Mouse (Mus musculus): ENCODE data around the gene Btbd16. TPM values are rescaled to one million over a fixed set of nuclear protein-coding genes. Genes with fewer than 3 reads are reported as not detected.
A peak's percentile ranks its signal among the peaks of the same experiment; 100 is the strongest.

The Btbd16 gene
- total RNA-seq, 2 experiments from 2014 or later, result 0.49 to 0.96 TPM

DNA sequence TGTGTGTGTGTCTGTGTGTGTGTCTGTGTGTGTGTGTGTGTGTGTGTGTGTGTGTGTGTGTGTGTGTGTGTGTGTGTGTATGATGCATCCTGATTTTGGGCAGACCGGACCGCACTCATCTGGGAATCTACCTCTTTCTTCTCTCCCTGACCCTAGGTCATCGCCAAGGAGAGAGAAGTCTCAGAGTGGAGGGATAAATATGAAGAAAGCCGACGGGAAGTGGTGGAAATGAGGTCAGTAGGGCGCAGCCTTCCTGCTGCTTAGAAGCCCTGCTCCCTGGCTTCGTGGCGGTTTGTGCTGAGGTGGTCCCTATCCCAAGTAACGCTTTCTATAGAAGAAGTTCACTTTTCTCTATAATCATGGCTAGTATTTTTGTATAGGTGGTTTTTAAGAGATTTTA, 22.2 kb upstream of the Btbd16 start:
- Histone ChIP-seq H3K27ac (no peak overlapping the region), H3K4me3 (no peak overlapping the region)
- TF ChIP-seq CTCF (conservative IDR thresholded peaks at IDR 0.05), result no peak
- no peak for DNase-seq (ENCODE audit: low spot score in 2 of 2)

DNA sequence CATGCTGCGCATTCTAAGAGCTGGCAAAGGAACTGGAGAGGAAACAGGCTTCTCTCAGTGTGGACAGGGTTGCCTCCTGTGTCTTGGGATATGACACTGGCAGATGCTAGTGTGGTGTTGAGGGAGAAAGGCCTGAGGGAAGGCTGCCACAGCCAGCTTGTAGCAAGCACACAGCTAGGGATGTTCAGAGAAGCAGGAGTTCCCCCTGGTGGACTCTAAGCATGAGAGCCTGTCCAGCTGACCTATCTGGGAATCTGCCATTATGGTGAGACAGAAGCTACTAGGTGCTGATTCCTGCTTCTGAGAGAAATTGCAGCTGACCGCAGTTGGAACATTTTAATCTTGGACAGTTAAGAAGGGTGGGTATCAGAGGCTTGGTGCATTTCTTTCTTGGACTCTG, 19.1 kb upstream of the Btbd16 start:
- TF ChIP-seq CTCF (conservative IDR thresholded peaks at IDR 0.05), result peak; percentile 71
- Histone ChIP-seq H3K27ac (no peak overlapping the region), H3K4me3 (no peak overlapping the region)
- DNase-seq (ENCODE audit: low spot score in 2 of 2), result no peak

DNA sequence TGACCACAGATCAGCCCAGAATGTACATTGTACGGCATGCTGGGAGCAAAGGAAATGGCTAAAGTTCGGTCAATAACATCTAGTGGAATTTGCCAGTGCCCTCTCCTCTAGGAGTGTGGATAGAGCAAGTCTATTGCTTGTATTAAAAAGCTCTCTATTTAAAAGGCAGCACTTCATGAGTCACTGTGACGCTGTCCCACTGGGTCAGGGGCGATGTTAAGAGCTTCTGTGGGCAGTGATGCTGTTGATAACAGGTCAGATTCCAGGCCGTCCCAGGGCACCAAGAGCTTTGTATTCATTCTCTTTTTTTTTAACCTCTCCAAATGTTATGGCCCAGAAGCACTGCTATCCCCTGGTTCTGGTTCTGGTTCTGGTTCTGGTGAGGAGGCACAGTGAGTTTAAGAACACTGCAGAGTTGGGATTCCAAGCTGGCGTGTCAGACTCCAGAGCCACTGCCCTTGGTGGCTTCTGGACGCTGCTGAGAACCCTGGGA, 17.5 kb upstream of the Btbd16 start:
- TF ChIP-seq CTCF (conservative IDR thresholded peaks at IDR 0.05), result no peak
- Histone ChIP-seq H3K4me3 (no peak overlapping the region), H3K27ac (no peak overlapping the region)
- DNase-seq (ENCODE audit: low spot score in 2 of 2), result no peak

DNA sequence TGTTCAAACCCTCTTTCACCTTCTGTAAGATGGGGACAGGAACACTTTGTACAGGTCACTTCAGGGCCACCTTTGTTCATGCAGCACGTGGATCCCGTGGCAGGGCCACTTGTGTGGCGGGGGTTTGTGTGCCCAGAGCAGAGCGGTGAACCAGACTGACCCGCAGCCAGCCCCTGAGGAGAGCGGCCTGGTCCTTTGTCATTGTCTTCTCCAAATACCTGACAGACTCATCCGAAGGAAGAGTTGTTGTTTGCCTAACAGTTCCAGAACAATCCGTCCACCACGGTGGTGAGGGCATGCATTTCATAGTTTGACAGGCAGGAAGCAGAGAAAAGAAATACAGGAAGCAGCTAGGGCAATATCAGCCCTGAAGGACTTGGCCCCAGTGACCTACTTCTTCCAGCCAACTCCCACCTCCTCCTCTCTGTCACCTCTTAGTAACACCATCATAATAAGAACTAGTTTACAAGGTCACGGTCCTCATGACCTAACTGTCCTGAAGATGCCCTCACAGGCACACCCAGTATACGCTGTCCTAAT, 16.5 kb upstream of the Btbd16 start:
- DNase-seq (ENCODE audit: low spot score in 2 of 2), result no peak
- Histone ChIP-seq H3K27ac (no peak overlapping the region), H3K4me3 (no peak overlapping the region)
- no peak for TF ChIP-seq CTCF (conservative IDR thresholded peaks at IDR 0.05)

DNA sequence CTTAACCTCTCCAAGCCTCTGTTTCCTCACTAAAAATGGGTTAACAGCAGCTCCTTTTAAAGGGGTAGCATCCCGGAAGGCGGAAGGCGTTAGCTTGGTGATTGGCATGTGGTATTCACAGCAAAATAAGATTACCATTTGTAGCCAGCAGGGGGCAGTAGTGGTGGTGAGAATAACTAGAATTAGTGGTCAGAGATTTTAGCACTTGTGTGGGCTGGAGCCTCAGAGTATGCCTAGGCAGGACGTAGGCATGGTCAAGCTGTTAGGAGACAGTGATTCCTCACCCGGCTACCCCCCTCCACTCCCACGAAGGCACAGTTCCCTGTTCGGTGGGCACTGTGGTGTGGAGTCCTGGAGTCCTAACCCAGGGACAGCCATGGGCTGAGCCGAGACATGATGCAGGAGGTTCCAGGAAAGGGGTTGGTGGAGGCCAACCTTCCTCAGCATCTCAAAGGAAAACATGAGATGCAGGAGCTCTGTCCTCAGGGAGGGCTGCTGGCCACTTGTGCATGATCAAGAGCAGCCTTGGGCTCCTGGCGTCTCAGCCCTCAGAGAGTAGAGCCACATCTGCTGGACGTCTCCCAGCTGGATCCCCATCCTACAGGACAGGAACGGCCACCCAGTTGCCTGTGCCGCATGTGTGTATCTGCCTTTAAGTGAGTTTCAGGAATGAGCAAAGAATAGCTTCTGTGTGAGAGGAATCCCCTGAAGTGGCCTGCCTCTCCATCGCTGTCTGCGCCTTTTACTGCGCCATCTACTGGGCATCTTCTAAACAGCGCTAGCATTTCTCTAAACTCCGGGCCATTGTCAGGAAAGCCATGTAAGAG, 11.6 kb upstream of the Btbd16 start:
- H3K4me3 ChIP-seq, result no peak overlapping the region
- peak; percentile 81 for TF ChIP-seq CTCF (conservative IDR thresholded peaks at IDR 0.05)
- no peak overlapping the region for H3K27ac ChIP-seq
- DNase-seq (ENCODE audit: low spot score in 2 of 2), result peak; percentile 76 to 80

DNA sequence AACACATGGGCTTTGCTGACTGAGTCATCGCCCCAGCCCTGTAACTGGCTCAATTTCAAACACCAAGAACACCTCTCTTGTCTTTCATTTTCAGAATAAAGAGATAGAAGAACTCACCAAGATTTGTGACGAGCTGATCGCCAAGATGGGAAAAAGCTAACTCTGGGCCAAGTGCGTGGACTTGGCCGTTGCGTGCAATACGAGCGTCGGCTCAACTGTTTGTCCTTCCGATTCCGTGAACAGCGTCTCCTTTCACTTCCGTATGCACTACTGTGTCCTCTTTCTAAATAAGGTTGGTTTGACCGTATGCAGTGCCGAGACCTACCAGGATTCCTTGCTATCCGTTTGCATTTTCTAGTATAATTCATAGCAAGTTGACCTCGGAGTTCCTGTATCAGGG, 9.7 kb upstream of the Btbd16 start:
- no peak overlapping the region for H3K27ac ChIP-seq
- TF ChIP-seq CTCF (conservative IDR thresholded peaks at IDR 0.05), result no peak
- no peak for DNase-seq (ENCODE audit: low spot score in 2 of 2)
- no peak overlapping the region for H3K4me3 ChIP-seq

DNA sequence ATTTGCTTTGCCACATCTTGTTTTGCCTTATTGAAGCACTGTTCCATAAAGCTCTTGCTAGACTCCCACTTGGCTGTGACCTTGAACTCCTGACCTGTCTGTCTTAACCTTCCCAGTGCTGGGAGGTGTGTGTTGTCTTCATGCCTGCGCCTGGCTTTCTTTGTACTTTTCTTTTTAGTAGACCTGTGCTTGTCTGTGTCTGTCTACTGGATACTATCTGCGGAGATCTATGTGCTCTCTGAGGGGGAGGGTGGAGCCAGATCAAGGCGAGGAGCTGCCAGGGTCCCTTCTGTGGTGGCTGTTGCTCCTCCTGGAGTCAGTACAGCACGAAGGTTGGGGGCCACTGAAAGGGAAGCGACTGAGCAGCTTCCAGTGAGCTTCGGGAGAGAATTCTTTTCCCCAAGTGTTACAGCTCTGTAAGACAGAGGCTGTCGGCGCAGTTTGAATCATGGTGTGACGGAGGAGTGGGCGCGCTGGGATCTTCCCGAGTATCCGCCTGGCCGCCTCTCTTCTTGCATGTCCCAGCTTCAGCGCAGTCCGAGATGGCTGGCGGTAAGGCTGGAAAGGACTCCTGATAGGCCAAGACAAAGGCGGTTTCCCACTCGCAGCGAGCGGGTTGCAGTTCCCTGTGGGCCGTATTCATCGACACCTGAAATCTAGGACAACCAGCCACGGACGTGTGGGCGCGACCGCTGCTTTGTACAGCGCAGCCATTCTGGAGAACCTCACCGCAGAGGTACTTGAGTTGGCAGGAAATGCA, 7.3 kb upstream of the Btbd16 start:
- no peak for DNase-seq (ENCODE audit: low spot score in 2 of 2)
- H3K27ac ChIP-seq, result no peak overlapping the region
- no peak for TF ChIP-seq CTCF (conservative IDR thresholded peaks at IDR 0.05)
- H3K4me3 ChIP-seq, result no peak overlapping the region

DNA sequence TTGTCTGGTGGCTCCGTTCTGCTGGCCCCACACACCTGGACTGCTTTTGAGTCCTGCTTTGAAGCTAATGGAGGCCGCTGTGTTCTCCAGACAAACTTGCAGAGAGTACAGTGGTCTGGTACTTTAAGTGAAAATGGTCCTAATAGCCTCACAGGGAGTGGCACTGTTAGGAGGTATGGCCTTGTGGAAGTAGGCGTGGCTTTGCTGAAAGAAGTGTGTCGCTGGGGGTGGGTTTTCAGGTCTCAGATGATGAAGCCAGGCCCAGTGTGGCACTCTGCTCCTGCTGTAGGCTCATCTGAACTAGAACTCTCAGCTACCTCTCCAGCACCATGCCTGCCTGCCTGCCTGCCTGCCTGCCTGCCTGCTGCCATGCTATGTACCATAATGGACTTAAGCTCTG, 5.7 kb upstream of the Btbd16 start:
- DNase-seq (ENCODE audit: low spot score in 2 of 2), result no peak
- no peak for TF ChIP-seq CTCF (conservative IDR thresholded peaks at IDR 0.05)
- no peak overlapping the region for H3K27ac ChIP-seq
- H3K4me3 ChIP-seq, result no peak overlapping the region

DNA sequence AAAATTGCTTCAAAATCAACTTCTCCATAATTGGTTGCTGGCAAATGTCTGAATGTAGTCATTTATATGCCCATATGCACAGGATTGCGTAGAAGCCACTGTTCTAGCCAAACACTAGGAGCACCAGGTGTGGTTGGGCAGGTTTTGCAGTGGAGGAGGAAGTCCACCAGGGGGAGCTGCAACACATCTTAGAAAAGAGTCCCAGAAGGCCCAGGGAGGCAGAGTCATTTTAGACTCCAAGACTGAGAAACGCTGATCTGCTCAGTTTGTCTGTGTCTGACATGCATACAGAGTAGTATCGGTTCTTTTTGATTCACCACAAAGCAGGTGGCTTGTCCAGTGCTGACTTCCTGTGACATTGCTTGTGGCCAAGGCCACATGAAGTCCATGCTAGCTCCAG, 3.2 kb upstream of the Btbd16 start:
- peak; percentile 98 for TF ChIP-seq CTCF (conservative IDR thresholded peaks at IDR 0.05)

DNA sequence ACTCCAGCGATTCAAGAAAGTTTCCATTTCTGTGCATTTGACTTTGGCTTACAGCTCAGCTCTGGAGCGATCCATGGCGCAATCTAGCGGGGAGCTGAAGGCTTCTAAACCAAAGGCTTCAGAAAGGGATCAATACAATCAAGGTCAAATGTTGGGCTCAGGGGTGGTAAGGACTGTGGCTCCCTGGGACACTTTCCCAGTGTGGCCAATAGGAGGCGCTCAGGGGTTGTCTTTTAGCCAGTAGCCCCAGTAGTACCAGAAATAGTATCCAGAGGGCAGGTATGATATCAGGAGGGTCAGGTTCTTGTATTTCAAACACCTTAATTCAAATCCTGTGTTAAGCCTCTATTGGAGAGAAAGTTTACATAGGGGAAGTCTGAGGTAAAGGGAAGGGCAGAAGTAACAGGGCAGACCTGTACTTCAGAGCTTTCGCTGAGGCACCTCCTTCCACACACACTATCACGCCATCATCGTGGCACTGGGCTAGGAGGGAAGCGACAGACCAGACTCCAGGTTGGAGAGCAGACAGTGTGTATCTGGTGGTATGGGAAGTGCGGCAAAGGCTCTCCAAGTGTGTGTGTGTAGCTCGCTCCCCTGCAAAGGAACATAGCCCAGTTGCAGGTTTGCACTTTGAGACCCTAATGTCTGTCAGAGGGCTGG, 568 bp upstream of the Btbd16 start:
- Histone ChIP-seq H3K27ac (no peak overlapping the region), H3K4me3 (no peak overlapping the region)
- peak; percentile 87 for TF ChIP-seq CTCF (conservative IDR thresholded peaks at IDR 0.05)
- peak in 1 of 2 experiments; percentile 36 for DNase-seq (ENCODE audit: low spot score in 2 of 2)

More for the DNA sequence above, 3.2 kb upstream of the Btbd16 start:
- DNase-seq (ENCODE audit: low spot score in 2 of 2), result peak; percentile 71 to 88
- Histone ChIP-seq H3K27ac (no peak overlapping the region), H3K4me3 (no peak overlapping the region)

DNA sequence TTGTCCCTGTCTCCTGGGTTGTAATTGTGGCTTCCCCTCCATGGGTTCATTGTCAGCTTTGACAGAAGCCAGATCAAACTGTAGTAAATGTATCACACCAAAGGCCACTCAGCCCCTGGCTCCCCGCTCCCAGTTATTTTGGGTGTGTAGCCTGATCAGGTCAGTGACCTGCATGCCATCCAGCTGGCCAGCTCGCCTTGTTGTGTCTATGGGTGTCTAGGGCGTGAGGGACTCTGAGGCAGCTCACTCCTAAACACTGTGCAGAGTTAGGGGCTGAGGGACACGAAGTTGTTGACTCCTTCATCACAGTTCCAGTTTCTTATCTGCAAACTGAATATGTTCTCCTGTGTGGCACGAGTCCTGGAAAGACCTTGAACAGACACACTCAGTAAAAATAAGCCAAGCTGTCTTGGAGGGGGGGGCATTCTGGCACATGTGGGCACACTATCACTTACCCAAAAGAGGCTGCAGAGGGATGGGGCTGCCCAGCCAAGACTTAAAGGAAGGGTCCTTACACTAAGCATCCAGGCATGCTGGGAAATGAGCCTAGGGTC, 7.1 kb downstream of the Btbd16 start:
- TF ChIP-seq CTCF (conservative IDR thresholded peaks at IDR 0.05), result no peak
- Histone ChIP-seq H3K4me3 (no peak overlapping the region), H3K27ac (no peak overlapping the region)
- no peak for DNase-seq (ENCODE audit: low spot score in 2 of 2)

DNA sequence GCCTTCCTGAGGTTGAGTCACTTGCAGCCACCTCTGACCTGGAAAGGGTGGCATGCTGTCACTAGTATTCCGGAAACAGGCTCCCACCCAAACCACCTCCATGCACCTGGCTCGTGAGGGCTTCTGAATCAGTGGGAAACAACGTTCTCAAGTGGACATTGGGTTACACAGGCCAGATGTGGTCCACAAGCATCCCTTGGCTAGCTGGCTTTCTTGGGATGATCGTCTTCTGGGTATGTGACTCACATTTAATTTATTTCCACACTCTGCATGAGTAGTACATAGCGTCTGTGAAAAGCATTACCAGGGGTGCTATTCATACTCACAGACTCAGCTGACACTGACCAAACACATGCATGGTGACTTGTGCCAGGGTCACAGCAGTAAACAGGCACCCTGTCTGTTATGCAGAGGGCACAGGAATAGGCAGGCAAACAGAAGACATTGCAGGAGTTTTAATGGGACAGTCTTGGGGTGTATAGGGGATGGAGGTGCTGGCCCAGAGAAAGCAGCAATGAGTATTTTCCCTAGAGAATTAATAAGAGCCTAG, 8.7 kb downstream of the Btbd16 start:
- Histone ChIP-seq H3K4me3 (no peak overlapping the region), H3K27ac (no peak overlapping the region)
- DNase-seq (ENCODE audit: low spot score in 2 of 2), result no peak
- no peak for TF ChIP-seq CTCF (conservative IDR thresholded peaks at IDR 0.05)
